In genomic region chr17:57095855-57096622, GRCm38 (mm10) we compare ENCODE assay signal across 8 mouse cellular contexts. TPM values are rescaled to one million over a fixed set of nuclear protein-coding genes. Genes with fewer than 3 reads are reported as not detected.
DNase-seq lines count a peak whose midpoint lies in the region; ATAC-seq and TF ChIP-seq lines count a peak whose summit lies in the region.

No protein-coding gene starts in this region.

- H3K36me3 ChIP-seq in forebrain, embryonic 16.5 days (ENCODE audit: control insufficient read depth, insufficient read depth), result no peaks in the 10 kb centered on the region
- H3K36me3 ChIP-seq in hindbrain, embryonic 15.5 days, result no peaks in the 10 kb centered on the region
- no peaks in the 10 kb centered on the region for H3K36me3 ChIP-seq in liver, adult 2 months (ENCODE audit: control insufficient read depth, insufficient read depth, low read length)
- H3K36me3 ChIP-seq in midbrain, postnatal 0 days (ENCODE audit: insufficient read depth, low read length), result no peaks in the 10 kb centered on the region

- H3K9me3 ChIP-seq in forebrain, embryonic 16.5 days (ENCODE audit: control insufficient read depth, low read length), result no peaks in the 10 kb centered on the region
- H3K9me3 ChIP-seq in hindbrain, embryonic 15.5 days, result no peaks in the 10 kb centered on the region
- no peaks in the 10 kb centered on the region for H3K9me3 ChIP-seq in midbrain, postnatal 0 days (ENCODE audit: low read length)

- H3K9ac ChIP-seq in forebrain, embryonic 16.5 days (replicated peaks; ENCODE audit: low read depth, low read length), result no peak overlapping the region; the same call in 1 of the 2 replicates
- H3K9ac ChIP-seq in hindbrain, embryonic 15.5 days, result no peak overlapping the region
- no peak overlapping the region for H3K9ac ChIP-seq in liver, adult 2 months (ENCODE audit: low read depth, low read length)
- H3K9ac ChIP-seq in midbrain, postnatal 0 days (replicated peaks; ENCODE audit: low read length, poor library complexity, severe bottlenecking), result no peak overlapping the region; the same call in 1 of the 2 replicates

- WGBS in forebrain, embryonic 16.5 days, result under 1% methylated on average over 18 of the region's 19 CpGs
- WGBS in hindbrain, embryonic 15.5 days, result under 1% methylated on average over 18 of the region's 19 CpGs
- 11% methylated on average over 18 of the region's 19 CpGs for WGBS in liver, adult 2 months
- 2% methylated on average over 18 of the region's 19 CpGs for WGBS in midbrain, postnatal 0 days

- peak; percentile 80 for ATAC-seq in forebrain, embryonic 16.5 days
- peak; percentile 82 for ATAC-seq in hindbrain, embryonic 15.5 days (ENCODE audit: low FRiP score, low read depth)
- peak; percentile 61 for ATAC-seq in midbrain, postnatal 0 days (ENCODE audit: low FRiP score)

- no peaks in the 10 kb centered on the region for H3K27me3 ChIP-seq in forebrain, embryonic 16.5 days (replicated peaks; ENCODE audit: control insufficient read depth, insufficient read depth, low read length)
- H3K27me3 ChIP-seq in hindbrain, embryonic 15.5 days, result peaks cover 10% of the 10 kb centered on the region; the same call in 1 of the 2 replicates
- peaks cover 3% of the 10 kb centered on the region; the same call in 1 of the 2 replicates for H3K27me3 ChIP-seq in liver, adult 2 months (ENCODE audit: control insufficient read depth, insufficient read depth, low read length)
- no peaks in the 10 kb centered on the region for H3K27me3 ChIP-seq in midbrain, postnatal 0 days (ENCODE audit: insufficient read depth, low read length)

- H3K79me2 ChIP-seq in liver, adult 2 months (ENCODE audit: control insufficient read depth, insufficient read depth, low read length), result no peaks in the 10 kb centered on the region

- no peak for TF ChIP-seq CTCF in liver, adult 2 months (IDR thresholded peaks at IDR 0.05; ENCODE audit: low read depth, low read length)
- no peak for TF ChIP-seq CTCF in midbrain, postnatal 0 days (IDR thresholded peaks at IDR 0.05)

- peak; percentile 37 for DNase-seq in cerebellum, adult 11-12 months
- no peak for DNase-seq in cerebellum, adult 11 months
- peak; percentile 94 for DNase-seq in R1 (ENCODE audit: low read depth, low spot score)
- DNase-seq in liver, adult 2 months (ENCODE audit: extremely low read depth, low read depth, low spot score), result peak; percentile 23
- peak; percentile 68 for DNase-seq in midbrain, postnatal 0 days (ENCODE audit: low spot score)
- no peak for DNase-seq in right cerebral cortex, postnatal 36 days (ENCODE audit: low spot score in 2 of 2)

- peak overlapping the region; percentile 46 for H3K4me2 ChIP-seq in forebrain, embryonic 16.5 days (ENCODE audit: low read length)
- H3K4me2 ChIP-seq in hindbrain, embryonic 15.5 days, result peak overlapping the region; percentile 52
- H3K4me2 ChIP-seq in midbrain, postnatal 0 days (ENCODE audit: low read depth, low read length, poor library complexity, severe bottlenecking), result peak overlapping the region; percentile 48

- peaks cover 7% of the 10 kb centered on the region for H3K4me1 ChIP-seq in forebrain, embryonic 16.5 days (replicated peaks; ENCODE audit: control insufficient read depth, insufficient read depth, low read length)
- peaks cover 9% of the 10 kb centered on the region for H3K4me1 ChIP-seq in hindbrain, embryonic 15.5 days (replicated peaks)
- no peaks in the 10 kb centered on the region for H3K4me1 ChIP-seq in liver, adult 2 months (ENCODE audit: control insufficient read depth, insufficient read depth, low read length)
- no peaks in the 10 kb centered on the region; the same call in 1 of the 2 replicates for H3K4me1 ChIP-seq in midbrain, postnatal 0 days (ENCODE audit: insufficient read depth, low read length)

- no peak for TF ChIP-seq POLR2A in liver, adult 2 months (IDR thresholded peaks at IDR 0.05; ENCODE audit: extremely low read depth, insufficient read depth, low read length)

- peak overlapping the region; percentile 21 for H3K4me3 ChIP-seq in forebrain, embryonic 16.5 days (replicated peaks; ENCODE audit: low read length)
- peak overlapping the region; percentile 19 for H3K4me3 ChIP-seq in hindbrain, embryonic 15.5 days
- peak overlapping the region; percentile 3; the same call in 1 of the 2 replicates for H3K4me3 ChIP-seq in liver, adult 2 months (ENCODE audit: insufficient read depth, low read depth, low read length)
- H3K4me3 ChIP-seq in midbrain, postnatal 0 days (ENCODE audit: low read depth, low read length), result peak overlapping the region; percentile 15

- no peak overlapping the region for H3K27ac ChIP-seq in forebrain, embryonic 16.5 days (ENCODE audit: low read length)
- H3K27ac ChIP-seq in hindbrain, embryonic 15.5 days (replicated peaks), result no peak overlapping the region
- no peak overlapping the region for H3K27ac ChIP-seq in liver, adult 2 months (replicated peaks; ENCODE audit: insufficient read depth, low read depth, low read length)
- H3K27ac ChIP-seq in midbrain, postnatal 0 days (ENCODE audit: low read depth, low read length), result no peak overlapping the region

RNA-seq across cellular contexts. Expression of gene Tubb4a, which starts 8.5 kb away (rescaled TPM):
- polyA plus RNA-seq in forebrain, embryonic 16.5 days (2015; fragmentation: Nextera tagmentation; extraction: Ambion mirVana), result 285 and 318 TPM in 2 replicates
- 329 and 394 TPM in 2 replicates for polyA plus RNA-seq in hindbrain, embryonic 15.5 days (2015; fragmentation: Nextera tagmentation; extraction: Ambion mirVana)
- 0.18 and 0.27 TPM in 2 replicates for total RNA-seq in liver, adult 2 months (2014; rRNA removed)
- polyA plus RNA-seq in liver, adult 2 months (2012; rRNA removed), result 0.16 and 0.24 TPM in 2 replicates
- 186 and 206 TPM in 2 replicates for total RNA-seq in midbrain, postnatal 0 days (2014; rRNA removed)
- 408 and 417 TPM in 2 replicates for polyA plus RNA-seq in midbrain, postnatal 0 days (2015; fragmentation: Nextera tagmentation; extraction: Ambion mirVana)

RNA-seq across cellular contexts. Expression of gene Tnfsf9, which starts 9.1 kb away (rescaled TPM):
- 9.8 and 10.1 TPM in 2 replicates for polyA plus RNA-seq in forebrain, embryonic 16.5 days (2015; fragmentation: Nextera tagmentation; extraction: Ambion mirVana)
- 6.6 and 8.7 TPM in 2 replicates for polyA plus RNA-seq in hindbrain, embryonic 15.5 days (2015; fragmentation: Nextera tagmentation; extraction: Ambion mirVana)
- 0.18 and 0.54 TPM in 2 replicates for total RNA-seq in liver, adult 2 months (2014; rRNA removed)
- 0.09 and 0.15 TPM in 2 replicates for polyA plus RNA-seq in liver, adult 2 months (2012; rRNA removed)
- total RNA-seq in midbrain, postnatal 0 days (2014; rRNA removed), result 2.2 and 3.8 TPM in 2 replicates
- 3.6 and 4.5 TPM in 2 replicates for polyA plus RNA-seq in midbrain, postnatal 0 days (2015; fragmentation: Nextera tagmentation; extraction: Ambion mirVana)

RNA-seq across cellular contexts. Expression of gene Dennd1c, which starts 17.7 kb away (rescaled TPM):
- polyA plus RNA-seq in forebrain, embryonic 16.5 days (2015; fragmentation: Nextera tagmentation; extraction: Ambion mirVana), result 2.4 and 4.2 TPM in 2 replicates
- 4.3 and 4.4 TPM in 2 replicates for polyA plus RNA-seq in hindbrain, embryonic 15.5 days (2015; fragmentation: Nextera tagmentation; extraction: Ambion mirVana)
- total RNA-seq in liver, adult 2 months (2014; rRNA removed), result 0.54 and 0.92 TPM in 2 replicates
- polyA plus RNA-seq in liver, adult 2 months (2012; rRNA removed), result 1.2 and 1.6 TPM in 2 replicates
- 0.27 and 1.0 TPM in 2 replicates for total RNA-seq in midbrain, postnatal 0 days (2014; rRNA removed)
- polyA plus RNA-seq in midbrain, postnatal 0 days (2015; fragmentation: Nextera tagmentation; extraction: Ambion mirVana), result 1.9 and 2.3 TPM in 2 replicates

RNA-seq across cellular contexts. Expression of gene Slc25a23, which starts 36.4 kb away (rescaled TPM):
- 27.8 and 33.4 TPM in 2 replicates for polyA plus RNA-seq in forebrain, embryonic 16.5 days (2015; fragmentation: Nextera tagmentation; extraction: Ambion mirVana)
- polyA plus RNA-seq in hindbrain, embryonic 15.5 days (2015; fragmentation: Nextera tagmentation; extraction: Ambion mirVana), result 43.1 and 45.0 TPM in 2 replicates
- 54.9 and 94.6 TPM in 2 replicates for total RNA-seq in liver, adult 2 months (2014; rRNA removed)
- polyA plus RNA-seq in liver, adult 2 months (2012; rRNA removed), result 212 and 255 TPM in 2 replicates
- total RNA-seq in midbrain, postnatal 0 days (2014; rRNA removed), result 109 and 146 TPM in 2 replicates
- polyA plus RNA-seq in midbrain, postnatal 0 days (2015; fragmentation: Nextera tagmentation; extraction: Ambion mirVana), result 42.9 and 44.5 TPM in 2 replicates

RNA-seq across cellular contexts. Expression of gene Crb3, which starts 37.1 kb away (rescaled TPM):
- 1.5 and 2.1 TPM in 2 replicates for polyA plus RNA-seq in forebrain, embryonic 16.5 days (2015; fragmentation: Nextera tagmentation; extraction: Ambion mirVana)
- polyA plus RNA-seq in hindbrain, embryonic 15.5 days (2015; fragmentation: Nextera tagmentation; extraction: Ambion mirVana), result 4.1 and 4.6 TPM in 2 replicates
- total RNA-seq in liver, adult 2 months (2014; rRNA removed), result 21.9 and 27.7 TPM in 2 replicates
- 45.6 and 57.7 TPM in 2 replicates for polyA plus RNA-seq in liver, adult 2 months (2012; rRNA removed)
- total RNA-seq in midbrain, postnatal 0 days (2014; rRNA removed), result 6.2 and 8.5 TPM in 2 replicates
- polyA plus RNA-seq in midbrain, postnatal 0 days (2015; fragmentation: Nextera tagmentation; extraction: Ambion mirVana), result 3.5 and 5.1 TPM in 2 replicates

Comparison
In these comparisons a context has a peak if more than half of its experiments do, and no peak if none do; other contexts are left out.
1. DNase-seq: peak in cerebellum, adult 11-12 months (single experiment), R1 (single experiment), liver, adult 2 months (single experiment) and midbrain, postnatal 0 days (single experiment); none in cerebellum, adult 11 months (single experiment) and right cerebral cortex, postnatal 36 days (0 of 2).
2. RNA of gene Tubb4a, which starts 8.5 kb away (polyA plus RNA-seq): 408 to 417 TPM in midbrain, postnatal 0 days, 329 to 394 TPM in hindbrain, embryonic 15.5 days and 285 to 318 TPM in forebrain, embryonic 16.5 days; 0.16 to 0.24 TPM in liver, adult 2 months; every median in the first group is over 100 times any median in the second.
3. Peak in every context shown above with its lines, with median percentiles within 50 percentile points of each other: ATAC-seq, H3K4me2 ChIP-seq and H3K4me3 ChIP-seq.